Mouse (Mus musculus): ENCODE measurements at regions not wholly inside any gene's neighbourhood (a gene's known extent, or its start where the extent isn't known, plus 50 kb on each side); places are given as distances from the start of the nearest gene placed in this dataset.

- TF ChIP-seq CTCF (IDR thresholded peaks at IDR 0.05; ENCODE audit: low read depth, low read length) (no peak), GATA1 (IDR thresholded peaks at IDR 0.05; ENCODE audit: borderline replicate concordance, low read length) (no peak), TAL1 (conservative IDR thresholded peaks at IDR 0.05; ENCODE audit: low read depth, low read length) (no peak)
These were observed 375.5 kb downstream of the Prkd1 start for GRCm38 (mm10) chr12:50273239-50273880.

Measured in G1E (cell line).